Mouse (Mus musculus): ENCODE data around the gene Syn3.
"Not testable (repeated sequence)": the region's sequence is repeated elsewhere in the genome, so short reads cannot be mapped to it uniquely, and the experiment has no call there.

Gene Syn3

GRCm38 (mm10) chr10:86416806-86417205 is 81.9 kb downstream of the Syn3 start:
- no peak for DNase-seq

GRCm38 (mm10) chr10:86410868-86411267 is 87.8 kb downstream of the Syn3 start:
- DNase-seq = no peak

- no peak for DNase-seq
Observed at GRCm38 (mm10) chr10:86406952-86407351, 91.7 kb downstream of the Syn3 start.

GRCm38 (mm10) chr10:86398347-86398720 is 100.4 kb downstream of the Syn3 start:
- no peak for DNase-seq

GRCm38 (mm10) chr10:86397577-86398346 is 100.9 kb downstream of the Syn3 start:
- no peak for DNase-seq

GRCm38 (mm10) chr10:86392399-86392798 is 106.3 kb downstream of the Syn3 start:
- no peak for DNase-seq

GRCm38 (mm10) chr10:86389913-86390312 is 108.8 kb downstream of the Syn3 start:
- no peak for DNase-seq

- DNase-seq = no peak
Observed at GRCm38 (mm10) chr10:86389357-86389756, 109.3 kb downstream of the Syn3 start.

GRCm38 (mm10) chr10:86388803-86389202 is 109.9 kb downstream of the Syn3 start:
- DNase-seq = no peak

GRCm38 (mm10) chr10:86387821-86388440 is 110.8 kb downstream of the Syn3 start:
- no peak for DNase-seq

GRCm38 (mm10) chr10:86386232-86386631 is 112.5 kb downstream of the Syn3 start:
- no peak for DNase-seq

GRCm38 (mm10) chr10:86385656-86386055 is 113.0 kb downstream of the Syn3 start:
- DNase-seq = no peak

- no peak for DNase-seq
Observed at GRCm38 (mm10) chr10:86384655-86385054, 114.0 kb downstream of the Syn3 start.

- no peak for DNase-seq
Observed at GRCm38 (mm10) chr10:86381922-86382260, 116.8 kb downstream of the Syn3 start.

GRCm38 (mm10) chr10:86381150-86381921 is 117.4 kb downstream of the Syn3 start:
- no peak for DNase-seq

- no peak for DNase-seq
Observed at GRCm38 (mm10) chr10:86380626-86381025, 118.1 kb downstream of the Syn3 start.

GRCm38 (mm10) chr10:86378803-86379202 is 119.9 kb downstream of the Syn3 start:
- not testable (repeated sequence) for DNase-seq

GRCm38 (mm10) chr10:86376392-86377185 is 122.1 kb downstream of the Syn3 start:
- DNase-seq = no peak

GRCm38 (mm10) chr10:86375903-86376302 is 122.8 kb downstream of the Syn3 start:
- DNase-seq = no peak

GRCm38 (mm10) chr10:86374061-86374460 is 124.6 kb downstream of the Syn3 start:
- no peak for DNase-seq

GRCm38 (mm10) chr10:86371561-86371960 is 127.1 kb downstream of the Syn3 start:
- no peak for DNase-seq

- DNase-seq = no peak
Observed at GRCm38 (mm10) chr10:86369346-86369745, 129.3 kb downstream of the Syn3 start.

GRCm38 (mm10) chr10:86368811-86369210 is 129.9 kb downstream of the Syn3 start:
- no peak for DNase-seq
